Mouse (Mus musculus) megakaryocyte, embryonic 14.5 days (primary cell): ENCODE data around the gene Pnpla2.

Experiments used
- FLI1 ChIP-seq: IDR thresholded peaks from 2 replicates; pipeline ENCODE4 v1.6.1; 2012; ENCODE audit warnings: low read length, inconsistent platforms, mixed read lengths
- GATA1 ChIP-seq: IDR thresholded peaks from 3 replicates; pipeline ENCODE4 v1.6.1; 2012; ENCODE audit warnings: mixed read lengths, low read length, inconsistent platforms, borderline replicate concordance

GRCm38 (mm10) chr7:141471236-141471635 is 16.2 kb downstream of the Pnpla2 start:
- TF ChIP-seq GATA1: no peak
- no peak for TF ChIP-seq FLI1
